Mouse (Mus musculus) myocyte (in vitro differentiated cells): Measurements from ENCODE around the gene Pdgfra.

ENCODE experiments used
- CEBPB ChIP-seq: IDR thresholded peaks from 2 replicates; pipeline ENCODE4 v1.6.1; 2011; ENCODE audit warnings: mild to moderate bottlenecking, moderate library complexity; ENCODE audit not compliant: poor library complexity, insufficient read depth, severe bottlenecking
- E2F4 ChIP-seq: IDR thresholded peaks from one replicate; pipeline ENCODE4 v1.6.1; 2011; ENCODE audit warnings: mild to moderate bottlenecking, control low read depth, moderate library complexity; ENCODE audit not compliant: insufficient read depth
- MAX ChIP-seq: IDR thresholded peaks from one replicate; pipeline ENCODE4 v1.6.1; 2011; ENCODE audit warnings: low read depth, mild to moderate bottlenecking, control low read depth
- MYOD1 ChIP-seq, 3 experiments: IDR thresholded peaks; one replicate each; pipeline ENCODE4 v1.6.1; 2011; ENCODE audit warnings: control low read depth in 2 of 3, low read depth in 2 of 3, mild to moderate bottlenecking in 2 of 3, moderate library complexity in 1 of 3; ENCODE audit not compliant: insufficient read length in 2 of 3, control insufficient read depth in 1 of 3
- POLR2A ChIP-seq: IDR thresholded peaks from one replicate; pipeline ENCODE4 v1.6.1; 2011; ENCODE audit warnings: low read depth, mild to moderate bottlenecking, control low read depth, moderate library complexity; ENCODE audit not compliant: insufficient read length
- REST ChIP-seq: IDR thresholded peaks from one replicate; pipeline ENCODE4 v1.6.1; 2011; ENCODE audit warnings: mild to moderate bottlenecking, control low read depth, moderate library complexity; ENCODE audit not compliant: insufficient read depth, insufficient read length
- SRF ChIP-seq: IDR thresholded peaks from one replicate; pipeline ENCODE4 v1.6.1; 2011; ENCODE audit warnings: low read depth; ENCODE audit not compliant: control insufficient read depth, insufficient read length
- USF1 ChIP-seq: IDR thresholded peaks from one replicate; pipeline ENCODE4 v1.6.1; 2011; ENCODE audit warnings: low read depth, mild to moderate bottlenecking, control low read depth, moderate library complexity

- TF ChIP-seq POLR2A (no peak), CEBPB (no peak), SRF (no peak), MYOD1 (IDR thresholded peaks at IDR 0.05; ENCODE audit: control insufficient read depth in 1 of 3, insufficient read length in 2 of 3, low read depth in 2 of 3) (no peak), USF1 (no peak), MAX (no peak), REST (no peak), E2F4 (no peak)
These were observed 95.1 kb downstream of the Pdgfra start for GRCm38 (mm10) chr5:75247070-75247740.
